Comparison of ENCODE assay signal across 9 mouse cellular contexts in the genomic region with DNA sequence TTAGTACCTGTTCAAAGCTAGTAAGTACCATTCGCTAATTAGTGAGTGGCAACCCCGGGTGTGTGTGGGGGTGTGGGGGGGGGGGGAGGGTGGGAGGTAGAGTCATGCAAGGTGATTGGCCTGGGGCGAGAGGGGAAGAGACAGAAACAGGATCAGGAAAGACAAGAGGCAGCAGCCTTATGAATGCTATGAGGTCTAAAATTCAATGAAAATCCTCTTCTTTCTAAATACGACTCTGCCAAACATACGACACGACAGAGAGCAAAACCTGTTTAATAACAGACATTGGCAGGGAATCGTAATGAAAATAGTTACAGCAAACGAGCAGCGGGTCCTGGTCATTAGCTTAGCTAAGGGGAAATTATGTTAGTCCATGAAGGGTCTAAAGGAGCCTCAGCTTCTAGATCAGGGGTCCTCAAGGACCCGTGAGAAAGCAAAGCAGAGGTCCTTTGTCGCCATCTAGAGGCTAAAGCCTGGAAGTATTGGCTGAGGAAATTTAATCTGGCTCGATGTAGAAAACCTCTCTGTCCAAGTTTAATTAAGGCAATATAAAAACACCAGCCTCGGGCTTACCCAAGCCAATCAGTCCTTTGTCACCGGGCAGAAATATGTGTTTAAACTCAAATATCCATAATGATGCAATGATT. TPM values are rescaled to one million over a fixed set of nuclear protein-coding genes. Genes with fewer than 3 reads are reported as not detected.
DNase-seq lines count a peak whose midpoint lies in the region; ATAC-seq and TF ChIP-seq lines count a peak whose summit lies in the region.
"Had no signal": no experiment of that assay in that cellular context is flagged by ENCODE, and none has a peak within 500 bp of the region (broad histone marks: within the 10 kb centered on the region; RNA-seq: fewer than 3 reads in every experiment).

No protein-coding gene starts in this region.

- peak; percentile 82; the same call in 1 of the 2 replicates for ATAC-seq in limb, embryonic 11.5 days (ENCODE audit: insufficient number of reproducible peaks, low FRiP score, low TSS enrichment, low read depth)

- peak; percentile 65 for TF ChIP-seq CTCF in heart, adult 2 months (IDR thresholded peaks at IDR 0.05)

- no peak for TF ChIP-seq POLR2A in heart, adult 2 months (IDR thresholded peaks at IDR 0.05; ENCODE audit: insufficient read depth, low read depth, low read length)

- no peaks in the 10 kb centered on the region for H3K9me3 ChIP-seq in limb, embryonic 11.5 days (ENCODE audit: control insufficient read depth, low read length)

- H3K79me2 ChIP-seq in heart, adult 2 months (replicated peaks; ENCODE audit: control insufficient read depth, insufficient read depth, low read length), result no peaks in the 10 kb centered on the region

- H3K27ac ChIP-seq in heart, adult 2 months, result no peak overlapping the region
- H3K27ac ChIP-seq in limb, embryonic 11.5 days (replicated peaks; ENCODE audit: low read depth, low read length), result no peak overlapping the region

- H3K36me3 ChIP-seq in heart, adult 2 months (ENCODE audit: control insufficient read depth, insufficient read depth, low read length), result no peaks in the 10 kb centered on the region
- no peaks in the 10 kb centered on the region for H3K36me3 ChIP-seq in limb, embryonic 11.5 days (ENCODE audit: control insufficient read depth, insufficient read depth, low read length)

- no peak for TF ChIP-seq EP300 in heart, adult 2 months (IDR thresholded peaks at IDR 0.05; ENCODE audit: insufficient read depth, low read depth, low read length)

- peak overlapping the region; percentile 36 for H3K4me2 ChIP-seq in limb, embryonic 11.5 days (ENCODE audit: low read depth, severe bottlenecking)

- H3K4me3 ChIP-seq in heart, adult 2 months, result no peak overlapping the region
- 0 out of 2 replicates have a peak overlapping the region, but pooled peaks have one; percentile 8 for H3K4me3 ChIP-seq in limb, embryonic 11.5 days (ENCODE audit: low read depth, low read length)

- H3K4me1 ChIP-seq in heart, adult 2 months (ENCODE audit: control insufficient read depth, insufficient read depth, low read length), result no peaks in the 10 kb centered on the region
- no peaks in the 10 kb centered on the region for H3K4me1 ChIP-seq in limb, embryonic 11.5 days (ENCODE audit: control insufficient read depth, insufficient read depth, low read length)

- H3K9ac ChIP-seq in heart, adult 2 months (ENCODE audit: low read depth, low read length), result no peak overlapping the region
- H3K9ac ChIP-seq in limb, embryonic 11.5 days (ENCODE audit: low read length), result no peak overlapping the region

- intact Hi-C loops in heart, adult 2 months (cut with DNase I), result loop anchor here (1.0 to 2.0 kb wide), 2 partner anchors 48 to 578 kb away; no protein-coding TSS in a partner anchor

- peak; percentile 3 for DNase-seq in cerebellum, adult 11 months
- no peak for DNase-seq in cerebellum, adult 11-12 months
- peak; percentile 45 to 60 for DNase-seq in cerebellum, postnatal 14 days
- no peak for DNase-seq in heart, adult 2 months
- DNase-seq in kidney, adult 8-10 months, result peak; percentile 20 to 22
- peak; percentile 74 for DNase-seq in limb, embryonic 11.5 days (ENCODE audit: low spot score)
- peak; percentile 1 for DNase-seq in naive thymus-derived CD4-positive, alpha-beta T cell, adult 2 months (ENCODE audit: low read depth)
- DNase-seq in spleen, postnatal 36 days (ENCODE audit: low spot score in 2 of 2), result no peak

- H3K27me3 ChIP-seq in heart, adult 2 months (ENCODE audit: control insufficient read depth, insufficient read depth, low read length), result no peaks in the 10 kb centered on the region
- H3K27me3 ChIP-seq in limb, embryonic 11.5 days (ENCODE audit: control insufficient read depth, insufficient read depth, low read length), result no peaks in the 10 kb centered on the region

- 19% methylated on average over 14 of the region's 14 CpGs for WGBS in heart, adult 2 months
- WGBS in limb, embryonic 11.5 days, result 25% methylated on average over 14 of the region's 14 CpGs

RNA-seq across cellular contexts. Expression of gene Nkx2-9, which starts 23.6 kb away (rescaled TPM):
- not detected for total RNA-seq in heart, adult 2 months (2021)
- polyA plus RNA-seq in heart, adult 2 months (2012; rRNA removed), result 0.18 TPM in 1 of 2 replicates, not detected in the other
- not detected in 2 replicates for polyA plus RNA-seq in limb, embryonic 11.5 days (2014; fragmentation: Nextera tagmentation; extraction: Ambion mirVana)
- polyA plus RNA-seq: liver, embryonic 16.5 days had no signal

RNA-seq across cellular contexts. Expression of gene Pax9, which starts 54.9 kb away (rescaled TPM):
- under 1 TPM in 1 of 2 experiments, not detected in 1; 0.26 TPM for total RNA-seq in heart, adult 2 months (2021)
- 0.20 and 0.47 TPM in 2 replicates for polyA plus RNA-seq in heart, adult 2 months (2012; rRNA removed)
- 3.1 and 3.8 TPM in 2 replicates for polyA plus RNA-seq in limb, embryonic 11.5 days (2014; fragmentation: Nextera tagmentation; extraction: Ambion mirVana)

Comparison
In these comparisons a context has a peak if more than half of its experiments do, and no peak if none do; other contexts are left out.
1. DNase-seq: peak in cerebellum, adult 11 months (single experiment), cerebellum, postnatal 14 days (2 of 2), kidney, adult 8-10 months (2 of 2), limb, embryonic 11.5 days (single experiment) and naive thymus-derived CD4-positive, alpha-beta T cell, adult 2 months (single experiment); none in cerebellum, adult 11-12 months (single experiment), heart, adult 2 months (0 of 2) and spleen, postnatal 36 days (0 of 2).